Mouse (Mus musculus): ENCODE measurements around the gene Sh3gl1. TPM values are rescaled to one million over a fixed set of nuclear protein-coding genes. Genes with fewer than 3 reads are reported as not detected.
"Not testable (repeated sequence)": the region's sequence is repeated elsewhere in the genome, so short reads cannot be mapped to it uniquely, and the experiment has no call there.

Sh3gl1 gene
- polyA plus RNA-seq, 1 experiment from 2014 or later: 134 TPM

DNA sequence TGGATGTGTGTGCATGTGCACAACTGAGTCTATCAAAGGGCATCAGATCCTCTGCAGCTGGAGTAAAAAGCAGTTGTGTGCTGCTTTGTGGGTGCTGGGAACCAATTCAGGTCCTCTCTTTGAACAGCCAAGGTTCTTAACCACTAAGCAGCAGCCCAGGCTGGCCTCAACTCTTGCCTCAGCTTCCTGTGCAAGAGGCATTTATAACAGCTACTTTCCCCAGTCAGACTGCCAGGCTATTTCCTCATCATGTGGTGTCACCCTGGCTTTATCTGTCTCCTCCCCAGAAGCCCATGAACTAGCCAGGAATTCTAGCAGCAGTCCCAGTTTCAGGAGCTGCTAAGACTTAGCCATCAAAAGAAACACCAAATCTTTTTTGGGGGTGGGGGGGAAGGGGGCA, 30.0 kb upstream of the Sh3gl1 start:
- Histone ChIP-seq H3K27me3 (replicated peaks) (no peaks in the 10 kb centered on the region), H3K9ac (no peak overlapping the region), H3K4me2 (replicated peaks) (no peak overlapping the region), H3K27ac (no peak overlapping the region), H3K36me3 (peaks cover 99% of the 10 kb centered on the region), H3K9me3 (no peaks in the 10 kb centered on the region), H3K4me1 (no peaks in the 10 kb centered on the region), H3K4me3 (no peak overlapping the region)
- no peak for ATAC-seq (ENCODE audit: low FRiP score, low read depth)

DNA sequence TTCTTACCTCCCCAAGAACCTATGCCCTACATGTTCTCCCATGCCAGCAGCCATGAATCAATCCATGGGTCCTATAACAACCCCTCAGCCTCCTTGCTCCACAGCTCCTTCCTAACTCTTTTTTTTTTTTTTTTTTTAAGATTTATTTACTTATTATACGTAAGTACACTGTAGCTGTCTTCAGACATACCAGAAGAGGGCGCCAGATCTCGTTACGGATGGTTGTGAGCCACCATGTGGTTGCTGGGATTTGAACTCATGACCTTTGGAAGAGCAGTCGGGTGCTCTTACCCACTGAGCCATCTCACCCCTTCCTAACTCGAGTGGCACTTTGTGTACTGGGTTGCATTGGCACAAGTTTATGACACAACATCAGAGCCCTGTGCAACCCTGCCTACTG, 29.3 kb upstream of the Sh3gl1 start:
- not testable (repeated sequence) for H3K4me2 ChIP-seq (replicated peaks); H3K9ac ChIP-seq; H3K27me3 ChIP-seq (replicated peaks); ATAC-seq (ENCODE audit: low FRiP score, low read depth); H3K27ac ChIP-seq; H3K4me1 ChIP-seq; H3K4me3 ChIP-seq; H3K9me3 ChIP-seq
- WGBS: 80% methylated on average over 6 of the region's 6 CpGs
- H3K36me3 ChIP-seq: peaks cover 99% of the 10 kb centered on the region

DNA sequence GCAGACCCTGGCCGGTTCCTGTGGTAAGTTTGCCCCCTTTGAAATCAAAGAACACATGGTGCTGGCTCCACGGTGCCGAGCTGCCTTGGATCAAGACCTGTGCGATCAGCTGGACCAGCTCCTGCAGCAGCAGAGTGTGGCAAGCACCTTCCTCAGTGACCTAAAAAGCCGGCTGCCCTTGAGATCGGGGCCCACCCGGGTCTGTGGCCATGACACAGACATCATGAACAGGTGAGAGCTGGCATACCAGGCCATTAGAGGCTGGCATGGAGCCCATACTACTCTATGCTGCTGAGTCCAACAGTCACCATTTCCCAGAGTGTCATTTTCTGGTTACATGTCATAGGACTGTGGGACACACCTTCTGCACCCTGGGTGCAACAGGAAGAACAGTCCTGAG, 25.6 kb upstream of the Sh3gl1 start:
- Histone ChIP-seq H3K27me3 (replicated peaks) (no peaks in the 10 kb centered on the region), H3K9me3 (no peaks in the 10 kb centered on the region), H3K4me3 (no peak overlapping the region), H3K4me1 (no peaks in the 10 kb centered on the region), H3K9ac (no peak overlapping the region), H3K4me2 (replicated peaks) (no peak overlapping the region), H3K36me3 (peaks cover 97% of the 10 kb centered on the region), H3K27ac (no peak overlapping the region)
- WGBS: 93% methylated on average over 7 of the region's 7 CpGs
- ATAC-seq (ENCODE audit: low FRiP score, low read depth): no peak

DNA sequence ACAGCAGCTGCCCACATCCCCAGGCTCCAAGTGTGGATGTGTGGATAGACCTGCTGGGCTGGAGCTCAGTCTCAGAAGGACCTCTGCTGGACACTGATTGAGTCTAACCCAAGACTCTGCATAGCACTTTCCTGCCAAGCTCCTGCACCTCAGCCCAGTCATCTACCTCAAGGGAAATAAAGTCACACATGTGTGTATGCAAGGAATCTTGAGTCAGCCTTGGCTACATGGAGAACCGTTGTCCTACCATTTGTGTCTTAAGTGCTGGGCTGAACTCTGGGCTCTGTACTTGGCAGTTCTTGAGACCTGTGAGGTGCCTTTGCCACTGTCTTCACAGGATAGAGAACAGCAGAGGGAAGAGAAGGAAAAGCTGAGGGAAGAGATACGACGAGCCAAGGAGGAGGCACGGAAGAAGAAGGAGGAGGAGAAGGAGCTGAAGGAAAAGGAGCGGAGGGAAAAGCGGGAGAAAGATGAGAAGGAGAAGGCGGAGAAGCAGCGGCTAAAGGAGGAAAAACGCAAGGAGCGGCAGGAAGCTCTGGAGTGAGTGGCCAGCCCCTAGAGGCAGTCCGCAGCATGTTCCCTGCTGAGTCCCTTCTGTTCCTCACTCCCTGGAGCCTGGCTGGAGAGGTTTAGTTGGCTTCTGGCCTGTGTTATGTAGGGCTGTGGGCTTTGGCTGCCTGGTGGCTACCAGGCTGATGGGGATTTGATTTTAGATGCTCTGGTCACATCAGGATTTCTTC, 21.1 kb upstream of the Sh3gl1 start:
- Histone ChIP-seq H3K9ac (no peak overlapping the region), H3K27me3 (replicated peaks) (no peaks in the 10 kb centered on the region), H3K9me3 (no peaks in the 10 kb centered on the region), H3K36me3 (peaks cover 70% of the 10 kb centered on the region), H3K4me2 (replicated peaks) (no peak overlapping the region), H3K27ac (no peak overlapping the region), H3K4me1 (no peaks in the 10 kb centered on the region), H3K4me3 (no peak overlapping the region)
- 90% methylated on average over 11 of the region's 11 CpGs for WGBS
- no peak for ATAC-seq (ENCODE audit: low FRiP score, low read depth)

DNA sequence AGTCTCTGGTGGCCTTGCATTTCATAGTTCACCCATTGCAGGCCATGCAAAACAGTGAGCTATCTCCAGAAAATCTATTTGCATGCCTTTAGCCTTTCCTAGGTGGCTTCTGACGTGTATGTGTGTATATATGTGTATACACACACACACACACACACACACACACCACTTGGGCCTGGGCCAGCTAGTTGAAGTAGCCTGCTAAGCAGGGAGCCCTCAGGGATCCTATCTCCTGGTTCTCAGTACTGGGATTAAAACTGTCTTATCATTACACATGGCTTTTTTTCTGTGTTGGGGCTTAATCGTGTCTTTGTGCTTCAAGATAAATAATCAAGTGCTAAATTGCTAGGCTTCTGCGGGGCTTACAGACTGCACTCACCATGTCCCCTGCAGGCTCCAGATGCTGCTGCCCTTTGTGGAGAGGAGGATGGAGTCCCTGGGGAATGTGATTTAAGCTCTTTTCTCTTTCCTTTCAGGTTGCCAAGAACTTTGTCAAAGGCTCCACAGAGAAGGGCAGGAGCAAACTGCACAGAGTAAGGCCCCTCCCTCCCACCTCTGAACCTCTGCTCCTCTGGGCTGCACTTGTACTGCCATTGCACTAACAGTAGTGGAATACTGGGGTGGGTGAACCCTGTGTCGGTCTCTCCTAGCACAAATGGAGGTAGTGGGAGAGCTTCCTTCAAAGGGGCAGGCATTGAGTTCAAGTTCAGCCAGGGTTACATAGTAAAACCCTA, 19.7 kb upstream of the Sh3gl1 start:
- 81% methylated on average over 4 of the region's 4 CpGs for WGBS
- H3K27me3 ChIP-seq (replicated peaks): no peaks in the 10 kb centered on the region
- H3K9me3 ChIP-seq: no peaks in the 10 kb centered on the region
- no peak overlapping the region for H3K4me3 ChIP-seq
- H3K36me3 ChIP-seq: peaks cover 63% of the 10 kb centered on the region
- no peaks in the 10 kb centered on the region for H3K4me1 ChIP-seq
- H3K9ac ChIP-seq: no peak overlapping the region
- ATAC-seq (ENCODE audit: low FRiP score, low read depth): no peak
- H3K27ac ChIP-seq: no peak overlapping the region
- H3K4me2 ChIP-seq (replicated peaks): no peak overlapping the region

DNA sequence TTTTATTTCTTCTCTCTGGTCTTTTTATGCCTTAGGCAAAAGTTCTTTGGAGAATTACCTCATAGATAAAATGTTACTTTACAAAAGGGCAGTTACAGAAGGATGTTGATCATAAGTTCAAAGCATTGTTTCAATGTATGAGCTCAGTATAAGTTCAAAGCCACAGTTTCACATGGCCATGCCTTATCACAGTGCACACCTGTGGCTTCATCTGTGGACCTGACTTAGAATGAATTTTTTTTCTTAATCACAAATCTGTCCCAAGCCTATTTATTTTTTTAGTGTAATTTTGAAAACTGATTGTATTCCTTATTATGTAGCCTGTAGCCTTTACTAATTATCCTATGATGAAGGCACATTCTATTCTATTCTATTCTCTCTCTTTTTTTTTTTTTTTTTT, 18.5 kb upstream of the Sh3gl1 start:
- no peaks in the 10 kb centered on the region for H3K9me3 ChIP-seq

DNA sequence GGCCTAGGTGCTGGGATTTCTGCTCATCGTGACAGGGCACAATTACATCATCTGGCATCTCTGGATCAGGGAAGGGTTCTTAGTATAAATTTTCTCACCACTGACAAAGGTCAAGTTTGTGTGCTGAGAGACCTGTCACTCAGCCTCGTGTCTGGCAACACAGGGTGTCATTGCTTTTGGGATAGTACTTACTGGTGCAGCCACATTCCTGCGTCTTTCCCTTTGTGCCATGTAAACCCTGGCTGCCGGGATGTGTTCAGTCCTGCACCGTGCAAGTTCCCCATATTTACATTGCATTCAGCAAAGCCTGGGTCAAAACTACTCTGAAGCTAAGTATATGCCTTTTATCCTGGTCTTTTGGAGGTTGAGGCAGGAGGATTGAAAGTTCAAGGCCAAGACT, 14.9 kb upstream of the Sh3gl1 start:
- no peak overlapping the region for H3K4me2 ChIP-seq (replicated peaks)
- ATAC-seq (ENCODE audit: low FRiP score, low read depth): no peak
- H3K9ac ChIP-seq: no peak overlapping the region
- WGBS: 95% methylated on average over 5 of the region's 5 CpGs
- no peak overlapping the region for H3K4me3 ChIP-seq
- no peaks in the 10 kb centered on the region for H3K4me1 ChIP-seq
- no peak overlapping the region for H3K27ac ChIP-seq
- no peaks in the 10 kb centered on the region for H3K9me3 ChIP-seq
- H3K36me3 ChIP-seq: peaks cover 61% of the 10 kb centered on the region
- H3K27me3 ChIP-seq (replicated peaks): no peaks in the 10 kb centered on the region

More for the DNA sequence above, 18.5 kb upstream of the Sh3gl1 start:
- Histone ChIP-seq H3K4me1 (no peaks in the 10 kb centered on the region), H3K9ac (no peak overlapping the region), H3K36me3 (peaks cover 62% of the 10 kb centered on the region), H3K4me3 (no peak overlapping the region), H3K27ac (no peak overlapping the region), H3K27me3 (replicated peaks) (no peaks in the 10 kb centered on the region), H3K4me2 (replicated peaks) (no peak overlapping the region)
- ATAC-seq (ENCODE audit: low FRiP score, low read depth): no peak

DNA sequence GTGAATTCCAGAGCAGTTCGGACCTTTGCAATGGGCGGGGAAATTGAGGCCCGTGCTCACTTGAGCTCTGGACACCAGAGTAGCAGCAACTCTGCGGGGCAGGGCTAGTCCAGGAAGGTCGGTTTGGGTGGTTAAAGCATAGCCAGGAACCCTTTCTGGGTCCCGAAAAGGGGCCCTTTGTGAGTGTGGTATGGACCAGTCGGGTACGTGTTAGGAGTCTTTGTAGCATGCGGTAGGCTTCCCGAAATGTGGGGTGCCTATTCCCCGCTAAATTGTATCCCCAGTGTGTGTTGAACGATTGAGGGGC, 4.4 kb upstream of the Sh3gl1 start:
- H3K9me3 ChIP-seq: no peaks in the 10 kb centered on the region
- H3K27me3 ChIP-seq (replicated peaks): no peaks in the 10 kb centered on the region
- WGBS: 4% methylated on average over 12 of the region's 12 CpGs
- peaks cover 17% of the 10 kb centered on the region for H3K36me3 ChIP-seq
- H3K4me2 ChIP-seq (replicated peaks): peak overlapping the region; percentile 85
- peak overlapping the region; percentile 81 for H3K9ac ChIP-seq
- ATAC-seq (ENCODE audit: low FRiP score, low read depth): no peak
- peak overlapping the region; percentile 84 for H3K4me3 ChIP-seq
- peaks cover 13% of the 10 kb centered on the region for H3K4me1 ChIP-seq
- H3K27ac ChIP-seq: no peak overlapping the region

DNA sequence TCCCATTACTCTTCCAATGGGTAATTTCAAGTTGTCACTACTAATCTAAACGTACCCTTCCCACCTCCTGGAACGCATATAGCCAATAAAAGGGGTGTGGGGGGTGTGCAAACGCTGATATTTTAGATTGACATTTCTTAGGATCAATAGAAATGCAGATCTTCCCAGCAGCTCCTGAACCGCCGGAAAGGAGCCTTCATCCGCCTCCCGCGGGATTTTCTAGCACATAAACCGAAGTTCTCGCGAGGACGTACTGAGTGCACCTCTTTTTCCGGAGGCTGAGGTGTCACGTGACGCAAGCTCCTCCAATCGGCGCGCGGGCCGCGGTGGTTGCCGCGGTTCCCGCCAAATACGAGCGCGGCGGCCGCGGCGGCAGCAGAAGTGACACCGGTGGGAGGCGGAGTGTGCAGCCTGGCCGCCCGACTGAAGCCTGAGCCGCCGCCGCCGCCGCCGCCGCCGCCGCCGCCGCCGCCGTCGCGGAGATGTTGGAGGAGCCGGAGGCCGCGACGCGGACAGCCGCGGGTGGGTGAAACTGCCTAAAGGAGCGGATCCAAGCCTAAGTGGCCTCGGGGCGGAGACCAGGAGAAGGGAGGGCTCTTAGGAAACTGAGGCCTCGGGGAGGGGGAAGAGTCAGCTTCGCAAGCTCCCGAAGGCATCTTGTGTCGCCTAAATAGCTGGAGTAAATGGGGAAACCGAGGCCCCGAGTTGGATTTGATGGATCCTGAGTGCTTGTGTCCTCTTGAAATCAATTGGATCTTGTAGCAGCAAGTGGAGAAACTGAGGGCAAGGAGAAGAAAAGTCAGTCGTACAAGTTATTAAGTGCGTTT, 3.8 kb upstream of the Sh3gl1 start, which contains the start of gene Chaf1a:
Chaf1a (plus strand) TSS at position 410 of the 827 bp plus-strand sequence.
- H3K27ac ChIP-seq: no peak within 1 kb of the TSS

DNA sequence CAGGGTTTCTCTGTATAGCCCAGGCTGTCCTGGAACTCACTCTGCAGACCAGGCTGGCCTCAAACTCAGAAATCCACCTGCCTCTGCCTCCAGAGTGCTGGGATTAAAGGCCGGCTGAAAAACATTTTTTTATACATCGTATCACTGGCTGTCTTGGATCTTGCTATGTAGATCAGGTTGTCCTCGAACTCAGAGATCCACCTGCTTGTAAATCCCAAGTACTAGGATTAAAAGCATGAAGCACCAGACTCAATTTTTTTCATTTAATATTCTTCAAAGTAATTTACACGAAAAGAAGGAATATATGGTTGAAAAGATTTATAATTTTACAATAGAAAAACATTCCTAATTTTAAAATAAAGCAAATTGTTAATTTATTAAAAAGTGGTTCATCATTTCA, 2.9 kb upstream of the Sh3gl1 start:
- no peaks in the 10 kb centered on the region for H3K9me3 ChIP-seq
- H3K4me3 ChIP-seq: no peak overlapping the region
- peaks cover 9% of the 10 kb centered on the region; the same call in 1 of the 2 replicates for H3K36me3 ChIP-seq
- H3K27me3 ChIP-seq (replicated peaks): no peaks in the 10 kb centered on the region
- peaks cover 26% of the 10 kb centered on the region for H3K4me1 ChIP-seq
- no peak overlapping the region for H3K9ac ChIP-seq
- peak overlapping the region; percentile 85 for H3K4me2 ChIP-seq (replicated peaks)
- no peak overlapping the region for H3K27ac ChIP-seq
- 80% methylated on average over 4 of the region's 4 CpGs for WGBS
- ATAC-seq (ENCODE audit: low FRiP score, low read depth): no peak

More for the DNA sequence above, 3.8 kb upstream of the Sh3gl1 start, which contains the start of gene Chaf1a:
- peak; percentile 79 for ATAC-seq (ENCODE audit: low FRiP score, low read depth)
- peaks cover 11% of the 10 kb centered on the region for H3K36me3 ChIP-seq
- under 1% methylated on average over 68 of the region's 68 CpGs for WGBS
- H3K9ac ChIP-seq: peak within 1 kb of the TSS; percentile 81
- H3K27me3 ChIP-seq (replicated peaks): no peaks in the 10 kb centered on the region
- peak within 1 kb of the TSS; percentile 84 for H3K4me3 ChIP-seq
- H3K9me3 ChIP-seq: no peaks in the 10 kb centered on the region
- peaks cover 18% of the 10 kb centered on the region for H3K4me1 ChIP-seq
- peak within 1 kb of the TSS; percentile 85 for H3K4me2 ChIP-seq (replicated peaks)

DNA sequence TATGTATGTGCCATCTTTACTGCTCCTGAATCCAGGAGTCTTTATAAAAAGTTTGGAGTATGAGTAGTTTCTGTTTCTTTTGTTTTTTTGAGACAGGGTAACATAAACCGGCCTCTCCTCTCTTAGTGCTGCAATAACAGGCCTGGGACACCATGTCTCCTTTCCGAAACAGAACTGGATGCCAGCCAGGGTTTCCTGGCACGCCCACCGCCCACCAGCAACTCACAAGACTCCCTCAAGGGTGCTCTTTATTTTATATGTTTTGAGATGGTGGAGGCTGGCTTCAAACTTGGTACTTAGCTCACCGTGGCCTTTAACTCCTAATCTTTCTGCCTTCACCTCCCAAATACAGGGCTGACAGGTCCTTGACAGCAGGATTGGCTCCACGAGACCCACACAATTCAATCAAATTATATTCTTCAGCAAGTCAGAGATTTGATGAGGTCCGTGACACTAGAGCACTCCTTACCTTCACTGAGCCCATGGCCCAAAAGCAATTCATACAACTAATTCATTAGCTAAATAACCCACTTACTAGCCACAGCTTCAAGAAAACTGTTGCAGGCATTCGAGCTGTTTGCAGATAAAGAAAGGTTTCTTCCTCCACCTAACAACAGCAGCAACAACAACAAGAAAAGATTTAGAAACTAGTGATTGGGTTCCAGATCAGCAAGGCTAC, 2.3 kb upstream of the Sh3gl1 start:
- ATAC-seq (ENCODE audit: low FRiP score, low read depth): no peak
- H3K9me3 ChIP-seq: no peaks in the 10 kb centered on the region
- no peak overlapping the region for H3K27ac ChIP-seq
- H3K4me1 ChIP-seq: peaks cover 27% of the 10 kb centered on the region
- WGBS: 92% methylated on average over 8 of the region's 8 CpGs
- H3K36me3 ChIP-seq: peaks cover 10% of the 10 kb centered on the region
- H3K4me2 ChIP-seq (replicated peaks): no peak overlapping the region
- no peak overlapping the region for H3K9ac ChIP-seq
- H3K4me3 ChIP-seq: no peak overlapping the region
- no peaks in the 10 kb centered on the region for H3K27me3 ChIP-seq (replicated peaks)

DNA sequence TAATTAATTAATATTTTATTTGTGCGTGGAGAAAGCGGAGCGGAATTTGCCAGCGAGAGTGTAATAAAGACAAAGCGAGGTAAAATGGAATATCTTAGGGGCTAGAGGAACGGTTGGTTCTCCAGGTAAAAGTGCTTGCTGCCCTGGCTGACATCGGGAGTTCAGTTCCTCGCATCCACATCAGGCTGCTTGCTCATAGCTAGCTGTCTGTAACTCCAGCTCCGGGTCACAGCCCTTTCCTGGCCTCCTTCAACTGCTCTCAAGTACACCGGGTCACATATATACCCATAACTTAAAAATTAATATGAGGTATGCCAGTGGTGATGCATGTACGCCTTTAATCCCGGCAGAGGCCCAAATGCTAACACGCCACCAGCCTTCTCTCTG, 459 bp upstream of the Sh3gl1 start:
- 37% methylated on average over 13 of the region's 13 CpGs for WGBS
- Histone ChIP-seq H3K4me3 (no peak overlapping the region), H3K9ac (no peak overlapping the region), H3K27me3 (replicated peaks) (no peaks in the 10 kb centered on the region), H3K9me3 (no peaks in the 10 kb centered on the region), H3K27ac (no peak overlapping the region), H3K4me2 (replicated peaks) (peak overlapping the region; percentile 67), H3K36me3 (peaks cover 24% of the 10 kb centered on the region), H3K4me1 (peaks cover 30% of the 10 kb centered on the region)
- ATAC-seq (ENCODE audit: low FRiP score, low read depth): peak; percentile 29

Data from neural tube, embryonic 12.5 days (tissue).